Mouse (Mus musculus) 3T3-L1 (cell line): ENCODE results near the gene Six5.
A peak's percentile ranks its signal among the peaks of the same experiment; 100 is the strongest.
"Not testable (repeated sequence)": the region's sequence is repeated elsewhere in the genome, so short reads cannot be mapped to it uniquely, and the experiment has no call there.

Experiments used
- DNase-seq: peaks from one replicate; pipeline ENCODE4 v3.0.0-alpha.2; 2015; ENCODE audit warnings: low read depth, low spot score

Six5 gene

DNA sequence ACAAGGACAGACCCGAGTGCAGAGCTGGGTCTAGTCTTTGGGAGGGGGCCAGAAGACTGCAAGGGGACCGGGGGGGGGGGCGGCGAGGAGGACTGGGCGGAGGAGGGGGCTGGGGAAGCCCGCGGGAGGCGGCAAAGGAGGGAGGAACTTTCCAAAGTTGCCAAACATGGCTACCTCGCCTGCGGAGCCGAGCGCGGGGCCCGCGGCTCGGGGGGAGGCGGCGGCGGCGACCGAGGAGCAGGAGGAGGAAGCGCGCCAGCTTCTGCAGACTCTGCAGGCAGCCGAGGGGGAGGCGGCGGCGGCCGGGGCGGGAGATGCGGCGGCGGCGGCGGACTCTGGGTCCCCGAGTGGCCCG is at the start of gene Six5:
Six5 (plus strand) TSS at position 124 of the 355 bp plus-strand sequence.
- peak; percentile 41 for DNase-seq

DNA sequence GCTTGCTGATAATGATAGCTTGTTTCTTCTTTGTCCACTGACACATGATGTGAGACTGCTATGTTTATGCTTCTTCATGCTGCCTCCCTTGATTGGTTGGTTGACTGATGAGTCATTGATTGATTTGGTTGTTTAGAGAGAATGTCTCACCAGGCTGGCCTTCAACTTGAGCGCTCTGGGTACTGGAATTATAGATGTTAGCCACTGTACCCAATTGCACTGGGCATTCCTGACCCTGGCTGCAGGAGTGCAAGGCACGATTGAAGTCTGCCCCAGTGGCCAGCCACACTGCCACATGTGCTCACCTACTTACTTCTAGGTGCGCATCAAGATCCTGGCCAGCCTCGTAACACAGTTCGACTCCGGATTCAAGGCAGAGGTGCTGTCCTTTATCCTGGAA is 49.8 kb upstream of the Six5 start:
- DNase-seq, result peak; percentile 8

DNA sequence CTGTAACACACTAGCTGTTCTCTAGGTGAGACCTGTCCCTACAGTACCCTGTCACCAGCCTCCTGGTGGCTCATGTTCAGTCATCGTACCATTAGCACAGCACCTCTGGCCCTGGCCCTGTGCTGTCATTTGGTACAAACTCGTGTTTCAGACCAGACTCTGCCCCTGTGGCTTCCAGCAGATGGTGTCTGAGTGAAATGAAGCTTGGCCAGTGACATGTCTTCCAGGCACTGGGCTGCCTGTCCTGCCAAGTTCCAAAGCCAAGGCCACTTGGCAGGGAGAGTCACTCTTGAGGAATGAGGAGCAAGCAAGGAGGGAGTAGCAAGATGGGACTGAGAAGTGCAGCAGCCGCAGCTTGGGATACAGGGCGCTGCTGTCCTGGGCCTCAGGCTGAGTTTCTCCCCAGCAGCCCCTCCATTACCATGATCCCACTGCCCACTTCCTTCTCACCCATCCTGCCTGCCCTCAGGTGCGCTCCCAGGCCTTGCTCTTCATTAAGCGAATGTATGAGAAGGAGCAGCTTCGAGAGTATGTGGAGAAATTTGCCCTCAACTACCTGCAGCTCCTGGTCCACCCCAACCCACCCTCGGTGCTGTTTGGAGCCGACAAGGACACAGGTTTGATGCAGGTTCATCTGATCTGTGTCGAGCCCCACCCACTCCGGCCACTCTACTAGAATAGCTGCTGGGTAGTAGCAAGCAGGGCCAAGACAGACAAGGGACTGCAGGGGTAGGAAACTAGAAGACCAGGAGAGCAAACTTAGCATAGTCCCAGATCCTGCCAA is 47.9 kb upstream of the Six5 start:
- no peak for DNase-seq

DNA sequence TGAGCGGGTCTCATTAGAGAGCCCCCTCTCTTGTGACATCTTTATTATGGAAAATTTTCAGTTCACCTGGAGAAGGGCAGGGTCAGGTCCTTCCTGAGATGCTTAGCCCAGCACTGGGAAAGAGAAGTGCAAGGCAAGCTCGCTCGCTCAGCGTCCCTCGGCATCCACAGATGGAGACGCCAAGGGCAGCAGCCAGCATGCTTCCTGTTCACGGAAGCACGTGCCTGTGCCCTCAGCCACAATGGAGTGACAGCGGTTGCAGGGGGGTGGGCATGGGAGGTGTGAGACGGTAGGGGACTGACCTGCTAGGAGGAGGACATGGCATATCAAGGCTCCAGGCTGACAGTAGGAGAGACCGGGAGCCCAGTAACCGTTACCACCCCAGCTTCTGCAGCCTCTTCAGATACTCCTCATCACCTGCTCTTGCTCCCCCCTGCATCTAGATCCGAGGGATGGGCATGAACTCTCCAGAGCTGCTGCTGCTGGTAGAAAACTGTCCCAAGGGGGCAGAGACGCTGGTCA is 46.3 kb upstream of the Six5 start:
- no peak for DNase-seq

DNA sequence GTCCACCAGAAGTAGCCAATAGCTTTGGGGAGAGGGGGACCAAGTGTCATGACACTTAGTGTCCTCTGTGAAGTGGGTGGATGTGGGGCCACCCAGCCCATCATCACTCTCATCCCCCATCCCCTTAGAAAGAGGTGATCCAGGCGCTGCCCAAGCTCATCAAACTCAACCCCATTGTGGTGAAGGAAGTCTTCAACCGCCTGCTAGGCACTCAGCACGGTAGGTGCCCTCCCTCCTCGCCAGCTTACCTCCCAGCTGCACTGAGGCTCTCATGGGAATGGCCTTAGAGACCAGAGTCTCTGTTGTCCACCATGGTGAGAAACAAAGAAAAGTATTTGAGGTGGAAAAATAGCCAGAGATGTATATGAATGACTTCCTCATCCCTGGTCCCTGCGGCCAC is 45.1 kb upstream of the Six5 start:
- DNase-seq, result no peak

DNA sequence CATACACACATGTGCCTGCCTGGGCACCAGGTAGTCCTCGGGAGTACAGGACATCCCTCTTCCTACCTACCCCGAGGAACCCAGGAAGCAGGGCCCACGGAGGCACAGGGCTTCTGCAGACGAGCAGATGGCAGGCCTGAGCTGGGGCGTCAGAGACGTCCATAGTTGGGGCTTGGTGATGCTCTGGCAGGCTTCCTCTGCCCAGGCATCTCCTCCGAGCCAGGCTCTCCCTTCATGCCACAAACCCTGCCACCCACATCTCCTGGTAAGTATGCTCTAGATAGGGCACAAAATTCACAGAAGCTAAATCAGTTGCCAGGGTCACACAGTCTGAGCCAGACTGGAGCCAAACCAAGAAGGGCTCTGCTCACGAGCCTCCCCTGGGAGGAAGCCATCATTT is 44.2 kb upstream of the Six5 start:
- no peak for DNase-seq

DNA sequence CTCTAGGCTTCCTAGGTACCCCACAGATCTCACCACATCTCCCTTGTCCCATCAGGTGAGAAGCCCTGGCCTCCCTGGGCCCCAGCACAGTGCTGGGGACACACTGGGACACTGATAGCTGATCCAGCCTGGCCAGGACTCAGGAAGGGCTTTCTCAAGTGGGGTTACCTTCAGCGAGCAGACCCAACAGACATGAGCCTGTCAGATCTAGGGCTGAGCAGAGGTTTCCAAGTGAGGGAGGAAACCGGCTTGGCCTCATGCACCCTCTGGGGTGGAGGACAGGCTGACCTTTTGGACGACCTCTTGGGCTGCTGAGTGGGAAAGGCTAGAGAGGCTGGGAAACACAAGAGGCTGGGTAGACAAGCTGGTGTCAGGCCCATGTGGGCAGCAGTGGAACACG is 43.2 kb upstream of the Six5 start:
- DNase-seq, result no peak

DNA sequence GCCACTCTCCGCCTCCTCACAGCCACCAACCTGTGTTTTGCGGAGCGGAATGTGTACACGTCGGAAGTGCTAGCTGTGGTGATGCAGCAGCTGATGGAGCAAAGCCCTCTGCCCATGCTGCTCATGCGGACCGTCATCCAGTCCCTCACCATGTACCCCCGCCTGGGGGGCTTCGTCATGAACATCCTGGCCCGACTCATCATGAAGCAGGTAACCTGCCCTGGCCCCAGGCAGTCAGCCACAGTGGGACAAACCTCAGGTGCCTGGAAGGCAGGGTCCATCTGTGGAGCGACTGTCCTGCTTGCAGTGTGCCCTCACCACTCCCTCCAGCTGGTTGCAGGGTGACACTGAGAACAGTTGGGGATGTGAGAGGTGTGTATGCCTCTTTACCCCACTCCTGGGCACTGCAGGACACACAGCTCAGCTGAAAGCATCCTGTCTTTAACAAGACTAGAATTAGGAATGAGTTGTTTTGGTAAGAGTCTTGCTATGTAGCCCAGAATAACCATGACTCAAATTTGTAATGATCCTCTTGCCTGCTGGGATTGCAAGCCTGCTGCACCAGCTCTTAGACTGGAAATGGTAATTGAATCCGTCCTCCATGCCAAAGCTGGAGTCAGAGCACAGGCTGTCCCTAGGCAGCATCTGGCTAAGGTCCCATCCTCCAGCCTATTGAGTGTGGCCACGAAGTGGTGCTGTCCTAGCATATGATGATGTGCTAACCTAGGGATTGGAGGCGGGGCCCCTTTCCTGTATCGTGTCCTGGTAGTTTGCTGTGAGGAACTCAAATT is 41.9 kb upstream of the Six5 start:
- no peak for DNase-seq

DNA sequence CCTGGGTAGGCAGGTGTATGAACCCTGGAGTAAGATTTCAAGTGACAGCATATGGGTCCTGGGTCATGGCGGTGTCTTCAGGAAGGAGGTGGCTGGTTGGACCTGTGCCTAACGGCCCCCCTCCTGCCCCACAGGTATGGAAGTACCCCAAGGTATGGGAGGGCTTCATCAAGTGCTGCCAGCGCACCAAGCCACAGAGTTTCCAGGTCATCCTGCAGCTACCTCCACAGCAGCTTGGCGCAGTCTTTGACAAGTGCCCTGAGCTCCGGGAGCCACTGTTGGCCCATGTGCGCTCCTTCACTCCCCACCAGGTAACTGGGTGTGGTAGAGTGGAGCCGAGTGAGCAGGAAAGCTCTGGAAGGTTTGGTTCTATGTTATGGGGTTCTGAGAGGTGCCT is 41.3 kb upstream of the Six5 start:
- DNase-seq, result no peak

DNA sequence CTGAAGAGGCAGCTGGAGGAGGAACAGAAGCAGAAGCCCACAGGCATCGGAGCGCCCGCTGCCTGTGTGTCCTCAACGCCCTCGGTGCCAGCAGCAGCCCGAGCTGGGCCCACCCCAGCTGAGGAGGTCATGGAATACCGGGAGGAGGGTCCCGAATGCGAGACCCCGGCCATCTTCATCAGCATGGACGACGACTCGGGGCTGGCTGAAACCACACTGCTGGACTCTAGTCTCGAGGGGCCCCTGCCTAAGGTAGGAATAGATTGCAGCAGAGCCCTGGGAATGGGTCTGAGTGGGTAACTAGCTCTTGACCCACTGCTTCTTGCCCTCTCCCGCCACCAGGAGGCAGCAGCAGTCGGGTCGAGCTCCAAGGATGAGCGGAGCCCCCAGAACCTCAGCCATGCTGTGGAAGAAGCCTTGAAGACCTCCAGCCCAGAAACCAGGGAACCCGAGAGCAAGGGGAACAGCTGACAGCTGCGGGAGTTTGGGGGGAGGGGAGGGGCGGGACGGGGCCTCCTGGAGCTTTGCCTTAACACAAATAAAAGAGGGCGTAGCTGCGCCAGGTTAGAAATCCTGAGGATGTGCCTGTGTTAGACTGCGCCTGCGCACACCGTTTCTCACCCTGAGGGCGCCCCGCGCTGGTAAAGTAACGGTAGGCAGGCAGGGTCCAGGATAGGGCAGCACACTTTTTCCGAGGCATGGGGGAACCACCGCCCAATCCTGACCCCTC is 40.2 kb upstream of the Six5 start, which contains the start of gene Rsph6a:
Rsph6a (plus strand) TSS at position 644 of the 730 bp plus-strand sequence.
- no peak for DNase-seq

DNA sequence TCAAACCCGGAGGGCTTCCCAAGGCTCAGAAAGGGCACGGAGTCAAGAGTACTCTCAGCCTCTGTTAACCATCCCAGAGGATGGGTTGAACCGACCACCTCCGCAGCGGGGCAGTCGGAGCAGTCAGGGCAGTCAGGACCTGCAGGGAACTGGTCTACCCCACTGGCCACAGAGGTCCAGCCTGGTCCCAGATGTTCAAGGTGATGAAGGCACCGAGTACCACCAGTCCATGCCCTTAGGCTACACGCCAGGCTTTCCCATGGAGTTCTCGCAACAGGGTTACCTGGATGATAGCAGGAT is 39.7 kb upstream of the Six5 start:
- DNase-seq, result no peak

DNA sequence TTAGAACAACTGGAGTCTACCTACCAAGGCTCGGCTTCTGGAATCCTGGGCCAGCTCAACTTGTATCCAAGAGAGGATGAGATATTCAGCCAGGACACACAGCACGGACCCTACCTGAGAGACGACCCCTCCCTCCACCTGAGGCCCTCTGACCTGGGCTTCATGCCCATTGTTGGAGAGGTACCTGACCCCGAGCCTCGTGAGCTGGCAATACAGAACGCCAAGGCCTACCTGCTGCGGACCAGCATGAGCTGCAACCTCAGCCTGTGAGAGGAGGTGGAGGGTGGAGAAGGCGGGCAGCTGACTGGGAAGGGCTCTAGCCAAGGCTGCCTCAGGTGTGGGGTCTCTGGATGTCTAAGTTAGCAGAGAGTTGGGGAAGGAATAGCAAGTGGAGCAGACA is 39.3 kb upstream of the Six5 start:
- DNase-seq, result no peak

DNA sequence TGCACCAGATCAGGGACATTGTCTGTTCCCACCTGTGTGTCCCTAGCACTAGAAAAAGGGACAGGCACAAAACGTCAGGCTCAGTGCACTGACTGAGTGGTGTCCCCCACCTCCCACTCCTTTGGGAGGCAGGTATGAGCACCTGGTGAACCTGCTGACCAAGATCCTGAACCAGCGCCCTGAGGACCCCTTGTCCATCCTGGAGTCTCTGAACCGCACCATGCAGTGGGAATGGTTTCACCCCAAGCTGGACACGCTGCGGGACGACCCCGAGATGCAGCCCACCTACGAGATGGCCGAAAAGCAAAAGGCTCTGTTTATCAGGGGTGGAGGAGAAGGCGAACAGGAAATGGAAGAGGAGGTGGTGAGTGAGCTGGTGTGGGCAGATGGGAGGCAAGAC is 37.0 kb upstream of the Six5 start:
- no peak for DNase-seq

DNA sequence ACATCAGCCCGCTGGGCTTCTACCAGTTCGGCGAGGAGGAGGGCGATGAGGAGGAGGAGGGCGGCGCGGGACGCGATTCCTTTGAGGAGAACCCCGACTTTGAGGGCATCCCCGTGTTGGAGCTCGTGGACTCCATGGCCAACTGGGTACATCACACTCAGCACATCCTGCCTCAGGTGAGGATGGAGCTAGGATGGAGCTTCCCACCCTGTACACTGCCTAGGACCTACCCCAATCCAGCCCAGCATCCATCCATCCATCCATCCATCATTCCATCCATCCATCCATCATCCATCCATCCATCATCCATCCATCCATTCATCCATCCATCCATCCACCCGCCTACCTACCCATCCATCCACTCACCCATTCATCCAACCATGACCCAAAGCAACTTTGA is 28.5 kb upstream of the Six5 start:
- no peak for DNase-seq

DNA sequence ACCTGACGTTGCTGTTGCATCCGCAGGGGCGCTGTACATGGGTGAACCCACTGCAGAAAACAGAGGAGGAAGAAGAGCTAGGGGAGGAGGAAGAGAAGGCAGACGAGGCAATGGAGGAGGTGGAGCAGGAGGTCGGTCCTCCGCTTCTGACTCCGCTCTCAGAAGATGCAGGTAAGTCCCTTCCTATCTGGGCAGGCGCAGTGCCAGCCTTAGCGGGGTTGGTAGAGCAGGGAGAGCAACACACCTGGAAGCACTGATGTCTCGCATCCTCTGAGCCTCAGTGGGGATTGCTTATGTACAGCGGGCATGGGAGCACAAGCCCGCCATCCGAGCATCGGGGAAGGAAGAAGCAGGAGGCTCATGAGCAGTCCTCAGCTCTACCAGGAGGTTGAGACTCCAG is 27.3 kb upstream of the Six5 start:
- DNase-seq, result no peak

DNA sequence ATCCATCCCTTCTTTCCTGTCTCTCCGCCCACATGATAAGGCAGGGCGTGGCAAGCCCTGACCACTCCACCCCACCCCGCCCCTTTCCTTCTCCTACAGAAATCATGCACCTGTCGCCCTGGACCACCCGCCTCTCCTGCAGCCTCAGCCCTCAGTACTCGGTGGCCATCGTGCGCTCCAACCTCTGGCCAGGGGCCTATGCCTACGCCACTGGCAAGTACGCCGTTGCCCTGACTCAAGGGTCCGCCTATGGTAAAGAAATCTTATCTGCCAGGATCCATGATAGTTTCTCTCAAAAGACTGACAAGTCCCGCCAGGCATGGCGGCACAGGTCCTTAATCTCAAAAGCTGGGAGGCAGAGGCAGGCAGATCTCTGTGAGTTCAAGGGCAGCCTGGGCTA is 26.5 kb upstream of the Six5 start:
- no peak for DNase-seq

DNA sequence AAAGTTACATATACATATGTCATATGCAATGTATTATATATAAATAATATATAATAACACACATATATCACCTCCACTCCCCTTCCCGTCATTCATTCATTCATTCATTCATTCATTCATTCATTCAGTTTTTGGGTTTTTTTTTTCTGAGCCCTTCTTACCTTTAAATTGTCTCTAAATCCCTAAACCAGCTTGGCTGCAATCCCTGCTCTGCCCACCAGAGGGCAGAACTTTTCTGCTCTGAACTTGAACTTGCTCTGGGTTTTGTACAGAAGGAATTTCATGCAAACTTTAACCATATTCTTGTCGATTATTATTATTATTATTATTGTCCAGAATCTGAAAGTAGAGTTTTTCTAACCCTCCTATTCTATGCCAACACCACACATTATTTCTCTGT is 25.7 kb upstream of the Six5 start:
- DNase-seq, result peak; percentile 83

DNA sequence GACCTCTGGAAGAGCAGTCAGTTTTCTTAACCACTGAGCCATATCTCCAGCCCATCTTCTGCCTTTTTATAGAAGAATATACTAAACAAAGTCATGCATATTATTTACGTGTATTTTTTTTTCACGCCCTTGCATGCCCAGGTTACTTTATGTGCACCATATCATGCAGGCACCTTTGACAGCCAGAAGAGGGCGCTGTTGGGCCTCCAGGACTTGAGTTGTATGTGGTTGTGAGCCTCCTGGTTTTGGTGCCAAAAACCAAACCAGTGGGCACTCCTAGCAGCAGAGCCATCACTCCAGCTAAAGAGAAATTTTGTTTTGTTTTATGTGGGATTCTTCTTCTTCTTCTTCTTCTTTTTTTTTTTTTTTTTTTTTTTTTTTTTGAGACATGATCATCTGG is 24.9 kb upstream of the Six5 start:
- DNase-seq, result peak; percentile 39

DNA sequence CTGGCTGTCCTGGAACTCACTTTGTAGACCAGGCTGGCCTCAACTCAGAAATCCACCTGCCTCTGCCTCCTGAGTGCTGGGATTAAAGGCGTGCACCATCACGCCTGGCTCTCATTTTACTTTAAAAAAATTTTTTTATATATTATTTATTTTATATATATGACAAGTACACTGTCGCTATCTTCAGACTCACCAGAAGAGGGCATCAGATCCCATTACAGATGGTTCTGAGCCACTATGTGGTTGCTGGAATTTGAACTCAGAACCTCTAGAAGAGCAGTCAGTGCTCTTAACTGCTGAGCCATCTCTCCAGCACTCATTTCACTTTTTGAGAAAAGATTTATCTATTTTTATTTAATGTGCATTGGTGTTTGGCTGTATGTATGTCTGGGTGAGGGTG is 23.4 kb upstream of the Six5 start:
- DNase-seq, result not testable (repeated sequence)

DNA sequence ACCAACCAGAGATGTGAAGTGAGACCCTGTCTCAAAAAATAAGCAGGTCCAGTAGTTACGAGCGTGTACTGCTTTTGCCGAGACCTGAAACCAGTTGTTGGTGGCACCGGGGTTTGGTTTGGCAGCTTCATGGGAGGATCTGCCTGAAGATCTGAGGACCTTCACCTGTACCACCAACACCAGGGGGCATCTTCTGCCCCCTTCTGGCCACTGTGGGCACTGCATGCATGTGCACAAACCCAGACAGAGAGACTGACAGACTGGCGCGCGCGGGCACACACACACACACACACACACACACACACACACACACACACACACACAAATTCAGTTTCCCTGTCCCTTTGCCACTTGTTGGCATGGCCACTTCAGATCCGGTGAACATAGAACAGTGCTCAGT is 20.9 kb upstream of the Six5 start:
- no peak for DNase-seq

DNA sequence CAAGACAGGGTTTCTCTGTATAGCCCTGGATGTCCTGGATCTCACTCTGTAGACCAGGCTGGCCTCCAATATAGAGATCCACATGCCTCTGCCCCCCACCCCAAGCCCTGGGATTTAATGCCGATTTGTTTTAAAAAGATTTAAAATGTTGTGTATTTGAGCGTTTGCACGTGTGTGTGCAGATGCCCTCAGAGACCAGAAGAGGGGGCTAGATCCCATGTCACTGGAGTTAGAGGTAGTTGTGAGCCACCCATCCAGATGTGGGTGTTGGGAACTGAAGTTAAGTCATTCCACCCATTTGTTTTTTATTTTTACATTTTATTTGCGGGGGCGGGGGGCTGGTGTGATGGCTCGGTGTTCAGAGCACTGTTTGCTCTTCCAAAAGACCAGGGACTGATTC is 19.9 kb upstream of the Six5 start:
- DNase-seq, result no peak

DNA sequence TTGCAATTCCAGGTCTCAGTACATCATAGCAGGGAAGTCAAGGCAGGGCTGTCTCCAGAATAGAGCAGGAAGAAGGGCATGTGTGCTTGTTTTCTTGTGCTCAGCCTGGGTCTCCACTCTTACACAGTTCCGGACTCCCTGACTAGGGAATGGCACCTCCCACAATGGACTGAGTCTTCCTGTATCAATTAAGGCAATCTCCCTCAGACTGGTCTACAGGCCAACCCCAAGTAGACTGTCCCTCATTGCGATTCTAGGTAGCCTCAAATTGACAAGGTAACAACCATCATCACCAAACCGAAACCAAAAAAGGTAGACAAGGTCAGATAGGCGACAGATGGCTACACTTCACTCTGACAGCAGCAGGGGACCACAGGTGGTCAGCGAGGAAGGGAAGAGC is 19.2 kb upstream of the Six5 start:
- DNase-seq, result no peak
